Mouse (Mus musculus): ENCODE results near the gene Gins1.

Gene Gins1

GRCm38 (mm10) chr2:150964641-150965040 is 59.4 kb downstream of the Gins1 start:
- no peak for DNase-seq

GRCm38 (mm10) chr2:150965951-150966350 is 60.8 kb downstream of the Gins1 start:
- no peak for DNase-seq

- no peak for DNase-seq
Measured at GRCm38 (mm10) chr2:150967491-150967890, 62.3 kb downstream of the Gins1 start.

GRCm38 (mm10) chr2:150969231-150969630 is 64.0 kb downstream of the Gins1 start:
- DNase-seq: no peak

GRCm38 (mm10) chr2:150971856-150972255 is 66.7 kb downstream of the Gins1 start:
- DNase-seq: no peak

GRCm38 (mm10) chr2:150972681-150973080 is 67.5 kb downstream of the Gins1 start:
- no peak for DNase-seq

- no peak for DNase-seq
Measured at GRCm38 (mm10) chr2:150973401-150974115, 68.4 kb downstream of the Gins1 start.

GRCm38 (mm10) chr2:150976871-150977270 is 71.7 kb downstream of the Gins1 start:
- no peak for DNase-seq

- no peak for DNase-seq
Measured at GRCm38 (mm10) chr2:150977676-150978075, 72.5 kb downstream of the Gins1 start.

- no peak for DNase-seq
Measured at GRCm38 (mm10) chr2:150978791-150979190, 73.6 kb downstream of the Gins1 start.

GRCm38 (mm10) chr2:150979861-150980620 is 74.8 kb downstream of the Gins1 start:
- DNase-seq: no peak
